Mouse (Mus musculus): ENCODE measurements around the gene Tipin. TPM values are rescaled to one million over a fixed set of nuclear protein-coding genes. Genes with fewer than 3 reads are reported as not detected.
"Not testable (repeated sequence)": the region's sequence is repeated elsewhere in the genome, so short reads cannot be mapped to it uniquely, and the experiment has no call there.

Tipin gene
- polyA plus RNA-seq, 1 experiment from 2014 or later, result 174 TPM

DNA sequence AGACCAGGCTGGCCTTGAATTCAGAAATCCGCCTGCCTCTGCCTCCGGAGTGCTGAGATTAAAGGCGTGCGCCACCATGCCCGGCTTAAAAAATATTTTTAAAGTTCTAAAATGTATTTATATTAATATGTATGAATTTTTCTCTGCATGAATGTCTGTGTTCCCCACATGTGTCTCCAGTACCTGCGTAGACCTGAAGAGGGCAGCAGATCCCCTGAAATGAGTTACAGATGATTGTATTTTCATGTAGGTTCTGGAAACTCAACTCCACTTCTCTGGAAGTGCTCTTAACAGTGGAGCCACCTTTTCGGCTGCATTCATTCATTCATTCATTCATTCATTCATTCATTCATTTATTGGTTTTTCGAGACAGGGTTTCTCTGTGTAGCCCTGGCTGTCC lies 3.7 kb upstream of the Tipin start:
- Histone ChIP-seq H3K9ac (ENCODE audit: low read length) (no peak overlapping the region), H3K27ac (ENCODE audit: low read depth, low read length) (no peak overlapping the region), H3K36me3 (ENCODE audit: control insufficient read depth, insufficient read depth, low read length) (no peaks in the 10 kb centered on the region), H3K27me3 (replicated peaks; ENCODE audit: control insufficient read depth, insufficient read depth, low read length) (no peaks in the 10 kb centered on the region), H3K4me3 (ENCODE audit: low read depth, low read length) (no peak overlapping the region), H3K4me1 (ENCODE audit: control insufficient read depth, insufficient read depth, low read length) (peaks cover 3% of the 10 kb centered on the region; the same call in 1 of the 2 replicates), H3K9me3 (replicated peaks; ENCODE audit: control insufficient read depth, low read length) (no peaks in the 10 kb centered on the region), H3K4me2 (ENCODE audit: low read length) (no peak overlapping the region)
- DNase-seq (ENCODE audit: low spot score) (peak; percentile 82), ATAC-seq (no peak)
- WGBS, result 66% methylated on average over 8 of the region's 8 CpGs

GRCm38 (mm10) chr9:64278665-64279310 lies 2.6 kb upstream of the Tipin start:
- Histone ChIP-seq H3K9me3 (replicated peaks; ENCODE audit: control insufficient read depth, low read length) (no peaks in the 10 kb centered on the region), H3K27ac (ENCODE audit: low read depth, low read length) (no peak overlapping the region), H3K4me2 (ENCODE audit: low read length) (no peak overlapping the region), H3K9ac (ENCODE audit: low read length) (no peak overlapping the region), H3K4me1 (ENCODE audit: control insufficient read depth, insufficient read depth, low read length) (peaks cover 4% of the 10 kb centered on the region; the same call in 1 of the 2 replicates), H3K27me3 (replicated peaks; ENCODE audit: control insufficient read depth, insufficient read depth, low read length) (no peaks in the 10 kb centered on the region), H3K36me3 (ENCODE audit: control insufficient read depth, insufficient read depth, low read length) (no peaks in the 10 kb centered on the region), H3K4me3 (ENCODE audit: low read depth, low read length) (no peak overlapping the region)
- ATAC-seq (no peak), DNase-seq (ENCODE audit: low spot score) (no peak)
- WGBS, result 95% methylated on average over 6 of the region's 6 CpGs

GRCm38 (mm10) chr9:64281781-64282178 lies 399 bp downstream of the Tipin start:
- peak; percentile 91 for ATAC-seq
- Histone ChIP-seq H3K27me3 (replicated peaks; ENCODE audit: control insufficient read depth, insufficient read depth, low read length) (no peaks in the 10 kb centered on the region), H3K4me3 (ENCODE audit: low read depth, low read length) (peak overlapping the region; percentile 78), H3K27ac (ENCODE audit: low read depth, low read length) (peak overlapping the region; percentile 88), H3K36me3 (ENCODE audit: control insufficient read depth, insufficient read depth, low read length) (no peaks in the 10 kb centered on the region), H3K9ac (ENCODE audit: low read length) (peak overlapping the region; percentile 95), H3K4me1 (ENCODE audit: control insufficient read depth, insufficient read depth, low read length) (peaks cover 4% of the 10 kb centered on the region; the same call in 1 of the 2 replicates), H3K9me3 (replicated peaks; ENCODE audit: control insufficient read depth, low read length) (no peaks in the 10 kb centered on the region), H3K4me2 (ENCODE audit: low read length) (peak overlapping the region; percentile 60)
- under 1% methylated on average over 24 of the region's 24 CpGs for WGBS
- DNase-seq (ENCODE audit: low spot score), result no peak

DNA sequence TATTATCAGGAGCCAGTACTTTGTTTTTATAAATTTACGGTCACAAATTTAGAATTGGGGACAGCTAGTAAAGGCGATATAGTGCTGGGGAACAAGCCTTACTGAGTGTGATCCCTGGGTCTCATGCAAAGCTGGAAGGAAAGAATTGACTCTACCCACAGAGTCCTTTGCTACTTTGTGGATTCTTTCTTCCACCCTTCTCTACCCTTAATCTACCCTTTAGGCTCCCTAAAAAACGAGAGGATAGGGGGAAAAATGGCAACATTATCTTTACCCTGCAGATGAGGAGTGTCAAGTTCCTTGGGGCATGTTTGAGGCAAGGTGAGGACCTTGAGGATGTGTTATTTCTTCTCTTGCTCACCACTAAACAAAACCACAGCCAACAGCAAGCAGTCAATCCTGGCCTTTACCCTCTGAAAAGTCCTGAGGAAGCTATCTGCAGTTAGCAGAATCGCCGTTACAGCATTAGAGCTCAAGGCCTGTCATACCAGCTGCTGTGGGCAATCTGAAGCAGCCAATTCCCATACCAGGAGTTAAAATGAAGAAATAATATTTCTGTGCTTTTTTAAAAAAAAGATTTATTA lies 1.1 kb downstream of the Tipin start:
- DNase-seq (ENCODE audit: low spot score), result no peak
- H3K4me3 ChIP-seq (ENCODE audit: low read depth, low read length), result peak overlapping the region; percentile 78
- no peak for ATAC-seq

GRCm38 (mm10) chr9:64303086-64303485 lies 21.7 kb downstream of the Tipin start:
- not testable (repeated sequence) for ATAC-seq; H3K4me3 ChIP-seq (ENCODE audit: low read depth, low read length); H3K27ac ChIP-seq (ENCODE audit: low read depth, low read length); H3K9ac ChIP-seq (ENCODE audit: low read length); H3K9me3 ChIP-seq (replicated peaks; ENCODE audit: control insufficient read depth, low read length); DNase-seq (ENCODE audit: low spot score); H3K4me1 ChIP-seq (ENCODE audit: control insufficient read depth, insufficient read depth, low read length); H3K4me2 ChIP-seq (ENCODE audit: low read length); H3K27me3 ChIP-seq (replicated peaks; ENCODE audit: control insufficient read depth, insufficient read depth, low read length)
- WGBS, result 92% methylated on average over 4 of the region's 4 CpGs
- peaks cover 69% of the 10 kb centered on the region for H3K36me3 ChIP-seq (ENCODE audit: control insufficient read depth, insufficient read depth, low read length)

More for the DNA sequence above, 1.1 kb downstream of the Tipin start:
- no peaks in the 10 kb centered on the region for H3K9me3 ChIP-seq (replicated peaks; ENCODE audit: control insufficient read depth, low read length)
- H3K9ac ChIP-seq (ENCODE audit: low read length), result peak overlapping the region; percentile 95
- 62% methylated on average over 5 of the region's 5 CpGs for WGBS
- no peaks in the 10 kb centered on the region for H3K36me3 ChIP-seq (ENCODE audit: control insufficient read depth, insufficient read depth, low read length)
- H3K4me2 ChIP-seq (ENCODE audit: low read length), result peak overlapping the region; percentile 60
- no peak overlapping the region for H3K27ac ChIP-seq (ENCODE audit: low read depth, low read length)
- no peaks in the 10 kb centered on the region for H3K27me3 ChIP-seq (replicated peaks; ENCODE audit: control insufficient read depth, insufficient read depth, low read length)
- peaks cover 4% of the 10 kb centered on the region; the same call in 1 of the 2 replicates for H3K4me1 ChIP-seq (ENCODE audit: control insufficient read depth, insufficient read depth, low read length)

DNA sequence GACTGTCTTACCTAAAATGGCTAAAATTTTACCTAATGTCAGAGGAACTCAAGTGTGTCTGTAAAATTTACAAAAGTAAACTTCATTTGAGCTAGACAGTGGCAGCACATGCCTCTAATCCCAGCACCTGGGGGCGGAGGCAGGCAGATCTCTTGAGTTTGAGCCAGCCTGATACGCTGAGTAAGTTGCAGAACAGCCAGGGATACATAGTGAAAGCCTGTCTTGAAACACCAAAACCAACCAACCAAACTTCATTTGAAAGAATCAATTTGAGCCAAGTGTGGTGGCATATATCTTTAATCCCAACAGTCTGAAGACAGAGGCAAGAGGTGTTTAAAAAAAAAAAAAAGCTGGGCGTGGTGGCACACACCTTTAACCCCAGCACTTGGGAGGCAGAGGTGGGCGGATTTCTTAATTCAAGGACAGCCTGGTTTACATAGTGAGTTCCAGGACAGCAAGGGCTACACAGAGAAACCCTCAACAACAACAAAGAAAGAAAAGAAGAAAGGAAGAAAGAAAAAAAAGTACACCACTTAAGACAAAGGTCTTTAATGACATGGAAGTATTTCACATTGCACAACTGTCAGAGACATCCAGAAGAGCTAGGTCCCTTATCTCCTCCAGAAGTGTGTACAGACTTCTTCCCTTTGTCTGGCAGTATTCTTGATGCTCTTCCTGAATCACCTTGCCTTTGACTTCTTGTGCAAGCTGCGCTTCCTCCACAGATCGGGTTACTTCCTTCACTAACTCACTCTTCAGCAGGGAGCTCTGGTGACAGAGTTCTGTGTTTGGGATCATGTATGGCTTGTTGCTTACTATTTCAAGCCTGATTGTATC lies 25.3 kb downstream of the Tipin start:
- Histone ChIP-seq H3K27me3 (replicated peaks; ENCODE audit: control insufficient read depth, insufficient read depth, low read length) (no peaks in the 10 kb centered on the region), H3K9ac (ENCODE audit: low read length) (no peak overlapping the region), H3K36me3 (ENCODE audit: control insufficient read depth, insufficient read depth, low read length) (peaks cover 67% of the 10 kb centered on the region), H3K4me1 (ENCODE audit: control insufficient read depth, insufficient read depth, low read length) (no peaks in the 10 kb centered on the region), H3K4me3 (ENCODE audit: low read depth, low read length) (no peak overlapping the region), H3K27ac (ENCODE audit: low read depth, low read length) (no peak overlapping the region), H3K4me2 (ENCODE audit: low read length) (no peak overlapping the region), H3K9me3 (replicated peaks; ENCODE audit: control insufficient read depth, low read length) (no peaks in the 10 kb centered on the region)
- DNase-seq (ENCODE audit: low spot score) (no peak), ATAC-seq (no peak)
- WGBS, result 90% methylated on average over 6 of the region's 6 CpGs

DNA sequence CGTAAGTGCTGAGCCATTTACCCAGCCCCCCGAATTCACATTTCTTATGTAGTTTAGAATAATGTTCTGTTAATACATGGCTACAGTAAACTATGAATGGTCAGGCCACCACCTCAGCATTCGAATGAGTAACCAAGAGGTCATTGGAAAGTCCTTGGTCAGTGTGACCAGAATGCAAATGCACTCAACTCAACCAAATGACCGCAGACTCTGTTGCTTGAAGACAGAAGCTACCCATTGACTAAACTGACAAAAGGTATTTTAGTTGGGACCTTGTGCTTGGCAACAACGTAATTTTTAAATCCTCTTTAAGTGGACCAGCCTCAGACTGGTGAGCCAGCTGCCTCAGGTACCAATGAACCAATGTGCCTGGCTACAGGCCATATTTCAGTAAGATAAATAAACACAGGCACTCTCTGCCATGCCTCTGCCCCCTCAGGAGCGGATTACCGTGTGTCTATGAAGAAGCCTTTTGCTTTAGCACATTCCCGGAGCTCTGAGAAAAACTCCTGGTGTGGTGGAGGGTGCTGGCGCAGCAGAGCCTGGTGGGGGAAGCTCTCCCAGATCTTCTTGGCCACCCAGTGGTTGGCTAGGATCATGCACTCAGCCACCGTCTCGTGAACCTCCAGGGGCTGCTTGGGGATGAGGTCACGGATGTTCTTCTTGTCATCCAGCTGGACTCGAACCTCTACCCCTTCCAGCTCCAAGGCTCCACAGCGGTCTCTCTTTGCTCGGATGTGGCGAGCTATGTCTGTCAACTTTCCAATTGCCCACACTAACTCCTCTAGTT lies 29.8 kb downstream of the Tipin start:
- no peak overlapping the region for H3K4me2 ChIP-seq (ENCODE audit: low read length)
- DNase-seq (ENCODE audit: low spot score) (no peak), ATAC-seq (no peak)
- no peaks in the 10 kb centered on the region for H3K27me3 ChIP-seq (replicated peaks; ENCODE audit: control insufficient read depth, insufficient read depth, low read length)
- H3K9ac ChIP-seq (ENCODE audit: low read length), result no peak overlapping the region
- no peak overlapping the region for H3K4me3 ChIP-seq (ENCODE audit: low read depth, low read length)
- no peak overlapping the region for H3K27ac ChIP-seq (ENCODE audit: low read depth, low read length)
- 77% methylated on average over 16 of the region's 16 CpGs for whole genome bisulfite sequencing
- H3K4me1 ChIP-seq (ENCODE audit: control insufficient read depth, insufficient read depth, low read length), result no peaks in the 10 kb centered on the region
- H3K9me3 ChIP-seq (replicated peaks; ENCODE audit: control insufficient read depth, low read length), result no peaks in the 10 kb centered on the region
- H3K36me3 ChIP-seq (ENCODE audit: control insufficient read depth, insufficient read depth, low read length), result peaks cover 53% of the 10 kb centered on the region

DNA sequence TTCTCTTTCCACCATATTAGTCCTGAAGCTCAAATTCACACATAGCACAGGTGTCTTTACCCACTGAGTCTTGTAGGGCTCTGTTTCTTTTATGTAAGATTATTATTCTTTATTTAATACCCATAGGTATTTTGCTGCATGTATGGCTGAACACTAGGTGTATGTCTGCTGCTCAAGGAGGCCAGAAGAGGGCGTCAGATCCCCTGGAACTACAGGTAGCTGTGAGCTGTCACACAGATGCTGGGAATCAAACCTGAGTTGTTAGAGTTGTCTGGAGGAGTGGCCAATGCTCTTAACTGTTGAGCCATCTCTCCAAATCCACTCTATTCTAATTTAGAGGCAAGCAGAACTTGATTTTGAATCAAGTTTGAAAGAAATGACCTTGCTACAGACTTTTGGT lies 30.7 kb downstream of the Tipin start:
- WGBS, result 20% methylated on average over 1 of the region's 1 CpGs
- Histone ChIP-seq H3K4me3 (ENCODE audit: low read depth, low read length) (no peak overlapping the region), H3K27ac (ENCODE audit: low read depth, low read length) (no peak overlapping the region), H3K9ac (ENCODE audit: low read length) (no peak overlapping the region), H3K27me3 (replicated peaks; ENCODE audit: control insufficient read depth, insufficient read depth, low read length) (no peaks in the 10 kb centered on the region), H3K36me3 (ENCODE audit: control insufficient read depth, insufficient read depth, low read length) (peaks cover 48% of the 10 kb centered on the region), H3K9me3 (replicated peaks; ENCODE audit: control insufficient read depth, low read length) (no peaks in the 10 kb centered on the region), H3K4me2 (ENCODE audit: low read length) (no peak overlapping the region), H3K4me1 (ENCODE audit: control insufficient read depth, insufficient read depth, low read length) (no peaks in the 10 kb centered on the region)
- DNase-seq (ENCODE audit: low spot score) (no peak), ATAC-seq (no peak)
